Mouse (Mus musculus) MN1 (cell line): ENCODE measurements around the gene Slc2a3.

Source experiments
- DNase-seq: peaks from one replicate; pipeline ENCODE4 v3.0.0-alpha.2; 2016; ENCODE audit warnings: low spot score

Slc2a3 gene

DNA sequence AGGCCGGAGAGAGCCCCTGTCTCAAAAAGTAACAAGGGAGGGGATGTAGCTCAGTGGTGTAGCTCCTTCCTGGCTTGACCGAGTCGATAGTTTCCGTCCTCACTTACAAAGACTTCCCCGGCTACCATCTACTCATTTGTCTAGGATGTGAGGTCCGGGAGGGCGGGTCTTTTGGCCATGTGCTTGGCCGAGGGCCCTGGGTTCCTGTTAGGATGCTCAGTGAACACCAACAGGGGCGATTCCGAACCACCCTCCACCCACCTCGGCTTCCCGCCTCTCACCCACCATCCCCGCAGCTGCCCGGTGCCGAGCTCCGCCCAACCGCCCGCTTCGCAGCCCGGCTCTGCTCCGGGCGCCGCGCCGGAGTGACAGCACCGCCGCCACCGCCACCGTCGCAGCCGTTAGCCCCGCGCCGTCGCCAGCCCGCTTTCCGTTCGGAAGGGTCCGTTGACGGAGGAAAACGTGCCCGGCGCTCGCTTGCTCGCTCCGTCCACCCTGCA, at the start of gene Slc2a3:
Gene Slc2a3 (minus strand): TSS at position 340 of the 500 bp plus-strand sequence.
- peak; percentile 78 for DNase-seq

DNA sequence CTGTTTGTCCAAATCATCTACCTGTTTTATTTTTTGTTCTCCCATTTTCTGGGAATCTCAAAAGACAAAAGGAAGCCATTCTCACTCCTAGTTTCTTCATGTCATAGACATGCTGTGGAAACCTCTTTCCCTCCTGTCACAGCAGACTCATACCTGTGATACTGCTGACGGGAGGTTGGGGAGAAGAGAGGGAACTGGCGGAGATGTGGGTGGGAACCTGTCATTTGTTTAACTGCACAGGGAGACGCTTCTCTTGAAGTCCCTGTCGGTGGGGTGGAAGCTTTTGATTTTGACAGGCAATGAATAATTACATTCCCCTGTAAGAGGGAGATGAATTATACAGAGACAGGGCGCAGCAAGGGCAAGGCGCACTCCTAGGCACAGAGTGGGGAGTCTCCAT, 42.3 kb upstream of the Slc2a3 start:
- no peak for DNase-seq

DNA sequence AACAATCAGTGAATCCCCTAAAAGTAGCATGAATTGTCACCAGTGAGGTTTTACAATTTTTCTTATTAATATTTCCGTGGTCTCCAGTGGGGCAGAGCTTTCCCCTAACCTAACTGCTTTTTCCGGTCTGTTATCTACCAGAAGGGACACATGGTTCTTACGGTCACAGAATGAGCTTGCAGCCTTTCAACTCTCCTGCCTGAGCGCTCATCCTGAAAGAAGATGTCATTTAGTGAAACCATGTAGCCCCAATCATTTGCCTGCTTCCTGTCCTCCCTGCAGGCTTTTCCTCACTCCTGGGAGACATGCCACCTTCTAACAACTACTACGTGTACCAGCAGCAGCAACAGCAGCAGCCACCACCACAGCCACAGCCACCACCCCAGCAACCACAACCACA, 36.1 kb upstream of the Slc2a3 start:
- no peak for DNase-seq

DNA sequence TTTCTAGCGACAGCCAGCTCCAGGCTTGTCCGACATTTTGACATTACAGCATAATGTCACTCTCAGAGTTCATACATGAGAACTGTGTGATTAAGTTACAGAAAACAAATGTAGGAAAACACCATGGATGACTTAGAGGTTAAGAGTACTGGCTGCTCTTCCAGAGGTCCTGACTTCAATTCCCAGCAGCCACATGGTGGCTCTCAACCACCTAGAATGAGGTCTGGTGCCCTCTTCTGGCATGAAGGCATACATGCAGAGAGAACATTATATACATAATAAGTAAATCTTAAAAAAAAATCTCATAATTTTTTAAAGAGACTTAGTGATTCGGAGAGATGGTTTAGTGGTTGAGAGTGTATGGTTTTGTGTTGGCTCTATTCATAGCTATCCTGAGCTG, 35.5 kb upstream of the Slc2a3 start:
- DNase-seq: no peak

DNA sequence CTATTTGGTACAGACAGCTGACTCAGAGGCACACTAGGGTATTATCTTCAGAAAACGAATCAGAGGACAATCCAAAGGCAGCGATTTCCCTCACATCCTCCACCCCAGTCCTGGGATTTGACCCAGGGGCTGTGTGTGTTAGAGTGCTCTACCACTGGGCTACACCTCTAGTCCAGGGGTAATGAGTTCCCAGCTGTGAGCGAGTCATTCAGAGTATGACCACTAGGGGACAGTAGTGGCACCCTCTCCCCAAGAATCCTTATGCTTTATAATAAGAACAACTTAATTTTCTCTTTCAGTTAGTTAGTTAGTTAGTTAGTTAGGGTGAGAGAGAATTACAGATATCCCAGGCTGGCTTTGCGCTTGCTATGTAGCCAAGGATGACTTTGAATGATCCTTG, 32.9 kb upstream of the Slc2a3 start:
- DNase-seq: peak; percentile 44

DNA sequence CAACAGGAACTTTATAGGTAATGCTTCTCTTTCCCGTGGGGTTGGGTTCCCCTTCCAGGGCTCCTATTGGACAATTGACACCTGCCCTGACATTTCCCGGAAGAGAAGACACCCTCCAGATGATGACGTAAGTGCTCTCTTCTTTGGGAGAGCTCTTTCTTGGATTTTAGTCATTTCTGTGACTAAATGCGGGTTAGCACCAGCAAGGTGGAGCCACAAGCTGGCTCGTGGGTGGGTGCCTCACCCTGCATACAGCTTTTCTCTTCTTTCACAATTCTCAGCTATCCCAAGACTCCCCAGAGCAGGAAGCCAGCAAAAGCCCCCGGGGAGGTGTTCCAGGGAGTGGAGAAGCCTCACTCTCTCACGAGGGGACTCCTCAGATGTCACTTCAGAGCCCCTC, 31.4 kb upstream of the Slc2a3 start:
- no peak for DNase-seq

DNA sequence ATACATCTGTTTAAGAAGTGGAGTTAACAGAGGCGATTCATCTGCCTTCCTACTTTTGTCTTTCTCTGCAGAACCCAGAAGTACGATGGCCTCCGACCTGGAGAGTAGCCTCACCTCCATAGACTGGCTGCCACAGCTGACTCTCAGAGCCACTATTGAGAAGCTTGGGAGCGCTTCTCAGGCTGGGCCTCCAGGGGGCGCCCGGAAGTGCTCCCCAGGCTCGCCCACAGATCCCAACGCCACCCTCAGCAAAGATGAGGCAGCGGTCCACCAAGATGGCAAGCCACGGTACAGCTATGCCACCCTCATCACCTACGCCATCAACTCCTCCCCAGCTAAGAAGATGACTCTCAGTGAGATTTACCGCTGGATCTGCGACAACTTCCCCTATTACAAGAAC, 26.6 kb upstream of the Slc2a3 start:
- peak; percentile 29 for DNase-seq

DNA sequence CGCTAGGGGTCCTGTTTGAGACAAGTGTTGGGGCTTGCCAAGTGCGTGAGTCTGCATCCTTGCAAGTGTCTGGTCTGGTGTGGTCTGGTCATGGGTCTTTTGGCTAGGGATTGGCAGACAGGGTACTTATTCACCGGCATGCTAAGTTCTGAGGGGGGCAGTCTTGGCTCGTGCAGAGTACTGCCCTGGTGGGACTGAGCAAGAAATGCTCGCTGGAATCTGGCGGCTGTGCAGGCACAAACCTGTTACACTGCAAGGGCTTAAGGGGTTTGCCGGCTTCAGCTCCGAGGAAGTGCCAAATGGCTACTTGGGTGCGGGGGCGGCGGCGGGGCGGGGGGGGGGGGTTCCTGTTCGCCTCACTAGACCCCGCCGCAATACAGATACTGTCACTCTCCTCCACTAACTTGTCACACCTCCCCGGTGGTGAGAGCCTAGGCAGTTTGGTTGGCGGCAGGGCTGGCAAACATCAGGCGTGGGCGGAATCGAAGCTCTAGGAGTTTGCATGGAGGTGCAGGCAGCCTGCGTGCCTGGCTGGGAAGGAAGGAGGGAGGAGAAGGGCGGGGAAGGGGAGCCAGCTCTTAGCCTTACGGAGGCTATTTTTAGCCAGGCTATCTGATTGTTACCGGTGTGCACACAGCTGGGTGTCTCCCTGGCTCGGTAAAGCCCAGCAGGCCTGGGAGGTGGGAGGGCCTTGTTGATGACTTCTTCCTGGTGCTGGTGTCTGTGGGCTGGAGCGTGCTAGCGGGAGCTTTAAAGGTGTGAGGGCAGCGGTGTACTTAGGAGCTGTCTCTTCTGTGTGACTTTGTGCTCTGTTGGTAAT, 24.7 kb upstream of the Slc2a3 start:
- peak; percentile 84 for DNase-seq

DNA sequence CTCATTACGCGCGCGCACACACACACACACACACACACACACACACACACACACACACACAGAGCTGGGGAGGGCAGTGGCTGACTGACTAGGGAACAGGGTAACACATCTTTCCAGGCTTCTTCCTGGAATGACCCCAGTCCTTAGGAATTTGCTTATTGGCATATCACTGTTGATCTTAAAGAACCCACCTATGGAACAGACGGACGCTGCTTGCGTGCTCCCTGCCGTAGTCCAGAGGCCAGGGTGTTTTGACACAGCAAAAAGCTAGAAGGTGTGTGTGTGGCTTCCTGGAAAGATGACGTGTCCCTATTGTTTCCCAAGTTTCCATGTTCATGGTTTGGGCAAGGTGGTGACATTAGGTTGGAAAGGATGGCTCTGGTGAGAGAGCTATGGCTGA, 23.7 kb upstream of the Slc2a3 start:
- no peak for DNase-seq

DNA sequence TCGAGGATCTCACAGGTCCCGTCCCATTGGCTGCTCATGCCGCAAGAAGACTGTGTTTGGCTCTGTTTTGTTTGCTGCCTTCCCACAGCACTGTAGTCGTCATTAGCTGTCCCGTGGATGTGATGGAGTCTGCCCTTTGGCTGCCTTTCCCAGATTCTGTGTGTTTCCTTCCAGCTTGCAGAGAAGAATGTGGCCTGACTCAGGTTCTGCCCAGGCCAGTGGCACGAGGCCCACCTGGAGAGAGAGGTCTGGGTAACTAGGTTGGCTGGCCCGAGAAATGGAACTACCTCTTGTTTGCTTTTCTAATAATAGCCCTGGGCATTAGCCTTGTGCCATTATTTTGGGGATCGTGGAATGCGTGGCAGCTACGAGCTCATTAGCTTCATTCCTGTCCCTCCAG, 22.6 kb upstream of the Slc2a3 start:
- no peak for DNase-seq

DNA sequence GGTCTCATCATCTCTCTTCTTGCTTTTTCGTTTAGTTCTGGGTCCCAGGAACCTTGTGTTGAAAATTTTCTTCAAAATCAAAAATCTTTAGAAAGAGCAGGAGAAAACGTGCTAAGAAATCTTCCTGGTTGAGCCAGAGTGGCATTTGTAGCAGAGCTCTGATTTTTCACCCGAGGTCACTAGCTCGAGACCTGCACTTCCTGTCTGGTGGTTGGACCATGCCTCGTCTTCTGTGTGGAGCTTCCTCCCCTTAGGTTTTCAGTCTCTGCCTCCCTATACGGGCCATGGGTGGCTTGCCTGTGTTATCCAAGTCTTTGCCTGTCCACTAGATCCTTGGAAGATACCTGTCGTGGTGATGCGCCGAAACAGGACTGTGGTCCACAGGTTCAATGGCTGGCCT, 20.4 kb upstream of the Slc2a3 start:
- no peak for DNase-seq

DNA sequence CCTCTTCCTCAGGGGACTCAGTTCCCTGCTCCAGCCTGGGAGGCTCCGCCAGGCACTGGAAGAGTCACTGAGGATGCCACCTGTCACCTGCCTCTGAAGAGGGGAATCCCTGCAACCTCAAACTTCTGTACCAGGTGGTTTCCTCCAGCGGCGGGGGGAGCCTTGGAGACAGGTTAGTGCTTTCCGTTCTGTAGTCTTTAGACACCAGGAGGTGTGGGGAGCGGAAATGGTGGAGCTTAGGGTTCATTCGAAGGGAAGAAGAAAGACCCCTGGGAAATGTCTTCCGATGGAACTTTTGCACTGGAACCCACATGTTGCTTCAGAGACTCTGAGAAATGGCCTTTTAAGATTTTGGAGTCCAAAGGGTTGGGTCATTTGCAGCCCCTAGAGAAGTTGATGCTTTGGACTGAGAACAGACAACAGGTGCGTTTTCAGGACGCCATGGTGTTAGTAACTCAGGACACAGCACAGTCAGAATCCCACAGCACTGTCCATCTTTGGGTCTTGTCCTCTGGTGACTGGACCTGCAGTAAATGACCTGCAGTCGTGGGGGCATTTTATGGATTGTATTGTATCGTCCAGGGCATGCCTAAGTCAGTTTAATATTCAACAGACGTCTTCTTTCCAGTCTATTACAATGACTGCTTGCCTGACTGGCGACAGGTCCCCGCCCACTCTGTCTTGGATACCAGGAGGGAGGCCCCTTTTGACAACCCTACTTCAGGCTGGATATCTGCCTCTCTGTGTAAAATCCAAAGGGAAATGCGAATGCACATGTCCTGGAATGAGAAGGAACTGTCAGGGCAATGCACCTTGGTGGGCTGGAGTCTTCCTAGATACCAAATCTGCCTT, 19.6 kb upstream of the Slc2a3 start:
- no peak for DNase-seq

DNA sequence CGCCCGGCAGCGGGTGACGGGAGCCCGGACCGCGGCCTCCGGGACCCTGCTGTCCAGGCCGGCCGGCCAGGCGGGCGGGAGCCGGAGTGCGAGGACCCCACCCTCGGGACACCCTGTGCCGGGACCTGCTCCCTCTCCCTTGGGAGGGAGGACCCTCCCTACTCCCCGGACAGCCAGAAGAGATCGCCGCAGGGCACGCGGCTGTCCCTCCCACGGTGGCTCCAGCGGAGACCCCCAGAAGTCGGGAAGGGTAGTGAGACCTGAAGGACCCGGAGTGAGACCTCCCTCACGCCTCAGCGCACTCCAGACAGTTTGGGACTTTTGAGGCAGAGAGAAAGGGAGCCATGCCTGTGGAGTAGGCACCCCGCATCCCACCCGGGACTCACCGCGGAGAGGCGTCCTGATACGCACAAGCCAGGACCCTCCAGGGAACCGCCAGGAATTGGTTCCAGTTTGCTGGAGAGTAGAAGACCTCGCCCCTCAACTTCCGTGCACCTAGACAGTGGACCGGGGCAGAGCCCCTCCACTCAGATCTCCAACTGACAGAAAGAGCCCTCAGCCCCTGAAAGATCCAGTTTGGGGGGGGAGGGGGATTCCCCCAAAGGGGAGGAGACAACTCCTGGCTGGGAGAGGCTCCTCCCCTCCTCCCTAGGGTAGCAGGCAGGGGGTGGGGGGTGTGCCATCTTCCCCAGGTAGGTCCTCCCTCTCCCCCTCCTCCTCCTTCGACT, 18.8 kb upstream of the Slc2a3 start:
- DNase-seq: peak; percentile 26

DNA sequence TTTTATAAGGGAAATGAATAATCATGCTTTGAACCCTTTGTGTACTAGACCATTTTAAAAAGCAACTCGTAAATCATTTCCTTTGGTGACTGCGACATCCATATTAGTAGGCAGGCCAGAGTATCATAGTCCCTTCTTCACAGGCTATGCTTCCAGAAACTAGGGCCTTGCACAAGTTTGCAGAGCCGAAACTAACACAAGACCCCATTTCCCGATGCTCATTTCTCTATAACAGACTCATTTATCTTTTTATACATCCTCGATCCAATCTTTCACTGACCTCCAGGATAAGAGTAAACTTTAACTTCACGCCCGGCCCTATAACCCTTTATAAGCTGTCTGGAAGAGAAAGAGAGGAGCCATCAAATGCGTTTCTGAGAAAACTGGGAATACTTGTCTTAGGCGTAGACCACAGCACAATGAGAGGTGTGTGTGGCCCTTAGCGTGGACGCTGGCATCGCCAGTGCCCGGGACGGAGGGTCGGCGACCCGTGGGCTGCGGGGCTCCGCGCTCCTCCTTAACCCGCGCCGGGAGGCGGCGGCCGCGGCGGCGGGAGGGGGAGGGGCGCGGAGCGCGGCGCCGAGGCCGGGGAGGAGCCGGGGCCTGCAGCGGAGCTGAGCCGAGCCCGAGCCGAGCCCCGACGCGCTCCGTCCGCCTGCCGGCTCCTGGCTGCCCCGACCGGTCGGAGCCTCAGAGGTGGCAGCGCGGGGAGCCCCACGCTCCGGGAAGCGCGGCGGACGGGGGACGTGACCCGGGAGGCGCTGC, 18.0 kb upstream of the Slc2a3 start, which contains the start of gene Foxj2:
Gene Foxj2 (plus strand): TSS at position 609 of the 765 bp plus-strand sequence.
- DNase-seq: peak; percentile 68

DNA sequence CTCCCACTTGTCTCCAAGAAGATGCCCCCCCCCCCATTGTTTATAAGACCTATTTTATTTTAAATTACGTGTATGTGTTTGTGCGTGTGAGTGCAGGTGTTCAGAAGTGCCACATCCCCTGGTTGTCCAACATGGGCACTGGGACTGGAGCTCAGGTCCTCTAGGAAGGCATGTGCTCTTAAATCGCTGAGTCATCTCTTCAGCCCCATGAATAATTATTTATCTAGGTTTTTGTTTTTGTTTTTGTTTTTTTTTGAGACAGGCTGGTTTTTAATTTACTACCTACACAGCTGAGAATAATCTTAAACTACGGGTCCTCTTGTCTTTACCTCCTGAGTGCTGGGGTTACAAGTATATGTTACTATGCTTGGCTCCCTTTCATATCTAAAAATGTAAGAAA, 12.2 kb upstream of the Slc2a3 start:
- no peak for DNase-seq

DNA sequence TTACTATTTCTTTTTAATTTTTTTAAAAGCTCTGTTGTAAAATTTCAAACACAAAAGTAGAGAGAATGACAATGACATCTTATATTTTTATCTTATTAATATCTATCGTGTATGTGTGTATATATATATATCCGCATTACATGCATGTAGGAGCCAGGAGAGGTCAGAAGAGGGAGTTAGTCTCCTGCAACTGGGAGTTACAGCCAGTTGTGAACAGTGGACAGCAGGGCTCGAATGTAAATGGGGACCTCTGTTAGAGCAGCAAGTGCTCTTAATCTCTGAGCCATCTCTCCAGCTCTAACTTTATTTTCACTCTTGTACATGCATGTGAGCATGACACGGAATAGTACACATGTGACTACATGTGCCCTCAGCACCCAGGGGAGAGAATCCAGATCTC, 11.3 kb upstream of the Slc2a3 start:
- no peak for DNase-seq

DNA sequence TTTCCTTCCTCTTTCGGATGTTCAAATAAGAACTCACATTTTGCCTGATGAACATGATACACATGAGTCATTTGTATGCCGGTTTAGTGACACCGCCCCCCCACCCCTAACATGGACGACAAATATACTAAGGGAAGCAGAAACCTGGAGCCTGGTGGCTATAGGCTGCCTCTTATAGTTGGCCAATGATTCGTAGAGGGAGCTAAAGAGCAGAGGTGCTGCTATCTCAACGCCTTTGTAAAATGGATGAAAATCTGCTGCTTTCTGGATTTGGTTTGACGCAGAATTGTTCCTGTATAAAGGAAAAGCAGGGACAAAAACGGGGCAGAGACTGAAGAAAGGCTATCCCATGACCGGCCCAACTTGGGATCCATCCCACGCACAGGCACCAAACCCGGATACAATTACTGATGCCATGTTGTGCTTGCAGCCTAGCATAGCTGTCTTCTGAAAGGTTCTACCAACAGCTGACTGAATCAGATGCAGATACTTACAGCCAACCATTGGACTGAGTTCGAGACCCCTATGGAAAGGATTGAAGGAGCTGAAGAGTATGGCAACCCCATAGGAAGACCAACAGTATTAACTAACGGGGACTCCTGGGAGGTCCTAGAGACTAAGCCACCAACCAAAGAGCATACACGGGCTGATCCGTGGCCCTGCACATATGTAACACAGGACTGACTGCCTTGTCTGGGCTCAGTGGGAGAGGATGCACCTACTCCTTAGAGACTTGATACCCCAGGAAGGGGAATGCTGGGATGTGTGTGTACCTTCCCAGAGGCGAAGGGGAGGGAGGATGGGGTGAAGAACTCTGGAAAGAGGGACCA, 10.5 kb upstream of the Slc2a3 start:
- DNase-seq: peak; percentile 79

DNA sequence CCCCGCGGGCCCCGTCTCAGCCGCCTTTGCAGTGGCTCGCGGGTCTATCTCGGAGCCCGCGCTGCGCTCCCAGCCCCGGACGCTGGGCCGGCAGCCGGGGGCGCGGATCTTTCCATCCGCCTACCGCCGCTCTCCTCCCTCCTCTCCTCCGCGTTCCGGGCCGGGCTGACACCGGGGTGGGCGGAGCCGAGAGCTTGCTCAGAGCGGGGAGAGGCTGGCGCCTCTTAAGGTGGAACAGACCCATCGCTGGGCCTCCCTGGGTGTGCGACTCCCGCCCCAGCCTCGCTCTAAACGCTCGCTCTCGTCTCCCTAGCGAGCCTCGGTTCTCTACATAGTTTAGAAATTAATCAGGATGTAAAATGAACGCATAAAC, 9.8 kb upstream of the Slc2a3 start:
- peak; percentile 87 for DNase-seq

DNA sequence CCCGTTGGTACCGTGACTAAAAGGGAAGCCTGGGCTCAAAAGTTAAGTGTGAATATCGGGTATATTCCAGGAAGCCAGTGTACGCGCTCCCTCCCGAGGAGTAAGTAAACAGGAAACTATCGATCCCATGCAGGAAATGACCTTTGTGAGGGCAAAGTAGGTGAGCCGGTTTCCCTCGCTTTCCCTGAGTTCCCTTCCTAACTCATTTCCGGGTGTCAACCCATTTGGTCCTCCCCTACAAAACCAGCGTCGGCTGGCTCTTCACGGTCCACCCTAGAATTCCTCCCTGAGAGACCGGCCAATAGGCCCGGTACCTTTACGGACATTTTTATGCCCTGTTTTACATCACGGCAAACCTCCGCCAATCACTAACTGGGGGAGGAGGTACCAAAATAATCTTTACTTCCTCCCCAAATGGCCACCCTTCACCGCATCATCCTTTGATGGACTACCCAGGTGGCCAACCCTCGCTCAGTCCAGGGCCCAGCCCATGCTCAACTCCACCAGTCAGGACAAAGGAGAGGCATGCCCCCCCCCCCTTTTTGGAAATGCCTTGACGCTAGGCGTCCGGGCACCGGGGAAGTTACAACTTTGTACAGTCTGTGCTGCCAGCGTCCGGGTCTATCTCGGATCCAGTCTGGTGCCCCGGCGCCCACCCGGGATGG, 9.3 kb upstream of the Slc2a3 start:
- DNase-seq: peak; percentile 98

DNA sequence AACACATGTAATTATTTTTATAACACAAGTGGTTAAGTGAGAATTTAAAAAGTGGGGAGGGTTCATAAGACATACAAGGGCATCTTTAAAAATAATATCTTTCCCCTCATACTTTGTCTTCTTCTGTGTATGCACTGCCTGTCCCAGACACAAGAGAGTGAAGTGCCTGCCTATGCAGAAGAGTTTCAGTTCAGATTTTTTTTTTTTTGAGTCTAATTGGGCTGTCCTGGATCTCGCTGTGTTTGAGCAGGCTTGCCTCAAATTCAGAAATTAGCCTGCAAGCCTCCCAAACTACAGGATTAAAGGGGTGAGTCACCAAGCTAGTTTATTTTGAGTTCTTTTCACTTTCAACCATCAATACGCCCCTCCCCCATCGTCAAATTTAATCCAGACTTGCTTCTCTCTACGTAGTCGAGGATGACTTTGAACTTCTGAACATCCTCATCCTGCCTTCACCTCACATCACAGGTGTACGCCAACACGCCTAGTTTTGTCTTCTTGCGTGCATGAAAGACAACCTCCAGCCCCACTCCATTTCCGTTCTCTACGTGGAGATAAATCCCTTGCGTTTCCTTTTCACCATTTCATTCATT, 8.7 kb upstream of the Slc2a3 start:
- no peak for DNase-seq
